Mouse (Mus musculus): ENCODE results near the gene Creb3l4. TPM values are rescaled to one million over a fixed set of nuclear protein-coding genes. Genes with fewer than 3 reads are reported as not detected.
A peak's percentile ranks its signal among the peaks of the same experiment; 100 is the strongest.
"Not testable (repeated sequence)": the region's sequence is repeated elsewhere in the genome, so short reads cannot be mapped to it uniquely, and the experiment has no call there.

Gene Creb3l4
- 0.37 and 0.47 TPM in 2 replicates for polyA plus RNA-seq (2015; fragmentation: Nextera tagmentation; extraction: Ambion mirVana)

- H3K27me3 ChIP-seq, result no peaks in the 10 kb centered on the region; the same call in 1 of the 2 replicates
- no peak for ATAC-seq (ENCODE audit: insufficient read depth)
- WGBS (ENCODE audit: insufficient replicate concordance), result 34% methylated on average over 19 of the region's 19 CpGs
- no peak within 1 kb of the TSS for H3K9ac ChIP-seq
- no peak within 1 kb of the TSS for H3K27ac ChIP-seq (replicated peaks)
- peak within 1 kb of the TSS; percentile 58 for H3K4me2 ChIP-seq
- peak within 1 kb of the TSS; percentile 26 for H3K4me3 ChIP-seq (replicated peaks)
- no peaks in the 10 kb centered on the region for H3K9me3 ChIP-seq (replicated peaks)
- H3K4me1 ChIP-seq (replicated peaks), result peaks cover 38% of the 10 kb centered on the region
- H3K36me3 ChIP-seq (replicated peaks), result no peaks in the 10 kb centered on the region
Measured at GRCm38 (mm10) chr3:90242984-90243775, at the start of gene Creb3l4. Gene Creb3l4 (minus strand): TSS chr3:90243512.

GRCm38 (mm10) chr3:90292345-90293275, 49.3 kb upstream of the Creb3l4 start, which contains the start of gene Gatad2b:
Gene Gatad2b (plus strand): TSS chr3:90293178.
- Histone ChIP-seq H3K9ac (peak within 1 kb of the TSS; percentile 95), H3K4me1 (replicated peaks) (peaks cover 44% of the 10 kb centered on the region), H3K4me2 (peak within 1 kb of the TSS; percentile 84), H3K27ac (replicated peaks) (peak within 1 kb of the TSS; percentile 94), H3K9me3 (replicated peaks) (no peaks in the 10 kb centered on the region), H3K36me3 (replicated peaks) (no peaks in the 10 kb centered on the region), H3K27me3 (no peaks in the 10 kb centered on the region), H3K4me3 (replicated peaks) (peak within 1 kb of the TSS; percentile 91)
- WGBS (ENCODE audit: insufficient replicate concordance), result under 1% methylated on average over 46 of the region's 47 CpGs
- peak; percentile 97 for ATAC-seq (ENCODE audit: insufficient read depth)

GRCm38 (mm10) chr3:90291982-90292344, 48.7 kb upstream of the Creb3l4 start:
- peak overlapping the region; percentile 84 for H3K4me2 ChIP-seq
- no peaks in the 10 kb centered on the region for H3K9me3 ChIP-seq (replicated peaks)
- peak overlapping the region; percentile 91 for H3K4me3 ChIP-seq (replicated peaks)
- 21% methylated on average over 2 of the region's 2 CpGs for WGBS (ENCODE audit: insufficient replicate concordance)
- peak overlapping the region; percentile 66 for H3K9ac ChIP-seq
- H3K27ac ChIP-seq (replicated peaks), result peak overlapping the region; percentile 91
- H3K27me3 ChIP-seq, result no peaks in the 10 kb centered on the region
- peaks cover 40% of the 10 kb centered on the region for H3K4me1 ChIP-seq (replicated peaks)
- no peaks in the 10 kb centered on the region for H3K36me3 ChIP-seq (replicated peaks)
- no peak for ATAC-seq (ENCODE audit: insufficient read depth)

GRCm38 (mm10) chr3:90290602-90291001, 47.3 kb upstream of the Creb3l4 start:
- H3K9me3 ChIP-seq (replicated peaks), result no peaks in the 10 kb centered on the region
- H3K4me3 ChIP-seq (replicated peaks), result no peak overlapping the region
- WGBS (ENCODE audit: insufficient replicate concordance), result 76% methylated on average over 1 of the region's 1 CpGs
- H3K9ac ChIP-seq, result no peak overlapping the region
- H3K4me1 ChIP-seq (replicated peaks), result peaks cover 29% of the 10 kb centered on the region
- no peaks in the 10 kb centered on the region for H3K27me3 ChIP-seq
- H3K36me3 ChIP-seq (replicated peaks), result no peaks in the 10 kb centered on the region
- no peak overlapping the region for H3K27ac ChIP-seq (replicated peaks)
- ATAC-seq (ENCODE audit: insufficient read depth), result no peak
- H3K4me2 ChIP-seq, result no peak overlapping the region

- 50% methylated on average over 3 of the region's 3 CpGs for WGBS (ENCODE audit: insufficient replicate concordance)
- ATAC-seq (ENCODE audit: insufficient read depth); H3K36me3 ChIP-seq (replicated peaks); H3K4me2 ChIP-seq; H3K27me3 ChIP-seq; H3K9me3 ChIP-seq (replicated peaks); H3K27ac ChIP-seq (replicated peaks); H3K9ac ChIP-seq; H3K4me3 ChIP-seq (replicated peaks): not testable (repeated sequence)
- peaks cover 17% of the 10 kb centered on the region for H3K4me1 ChIP-seq (replicated peaks)
Measured at GRCm38 (mm10) chr3:90289403-90289802, 46.1 kb upstream of the Creb3l4 start.

- Histone ChIP-seq H3K4me3 (replicated peaks) (no peak overlapping the region), H3K4me2 (no peak overlapping the region), H3K27ac (replicated peaks) (no peak overlapping the region), H3K27me3 (no peaks in the 10 kb centered on the region), H3K9ac (no peak overlapping the region), H3K36me3 (replicated peaks) (peaks cover 14% of the 10 kb centered on the region), H3K9me3 (replicated peaks) (no peaks in the 10 kb centered on the region), H3K4me1 (replicated peaks) (no peaks in the 10 kb centered on the region)
- no peak for ATAC-seq (ENCODE audit: insufficient read depth)
- 83% methylated on average over 2 of the region's 2 CpGs for WGBS (ENCODE audit: insufficient replicate concordance)
Measured at GRCm38 (mm10) chr3:90284150-90284549, 40.8 kb upstream of the Creb3l4 start.

GRCm38 (mm10) chr3:90280708-90281107, 37.4 kb upstream of the Creb3l4 start:
- Histone ChIP-seq H3K27ac (replicated peaks) (no peak overlapping the region), H3K4me1 (replicated peaks) (no peaks in the 10 kb centered on the region), H3K9ac (no peak overlapping the region), H3K27me3 (no peaks in the 10 kb centered on the region), H3K36me3 (replicated peaks) (peaks cover 39% of the 10 kb centered on the region), H3K4me2 (no peak overlapping the region), H3K9me3 (replicated peaks) (no peaks in the 10 kb centered on the region), H3K4me3 (replicated peaks) (no peak overlapping the region)
- 86% methylated on average over 9 of the region's 9 CpGs for WGBS (ENCODE audit: insufficient replicate concordance)
- ATAC-seq (ENCODE audit: insufficient read depth), result no peak

- H3K4me3 ChIP-seq (replicated peaks), result no peak overlapping the region
- no peaks in the 10 kb centered on the region for H3K27me3 ChIP-seq
- H3K27ac ChIP-seq (replicated peaks), result no peak overlapping the region
- no peak for ATAC-seq (ENCODE audit: insufficient read depth)
- H3K9me3 ChIP-seq (replicated peaks), result no peaks in the 10 kb centered on the region
- H3K36me3 ChIP-seq (replicated peaks), result peaks cover 43% of the 10 kb centered on the region
- H3K4me2 ChIP-seq, result no peak overlapping the region
- H3K9ac ChIP-seq, result no peak overlapping the region
- no peaks in the 10 kb centered on the region for H3K4me1 ChIP-seq (replicated peaks)
- WGBS (ENCODE audit: insufficient replicate concordance), result 80% methylated on average over 7 of the region's 7 CpGs
Measured at GRCm38 (mm10) chr3:90279743-90280142, 36.4 kb upstream of the Creb3l4 start.

- WGBS (ENCODE audit: insufficient replicate concordance), result 79% methylated on average over 9 of the region's 9 CpGs
- no peak for ATAC-seq (ENCODE audit: insufficient read depth)
- no peak overlapping the region for H3K4me3 ChIP-seq (replicated peaks)
- H3K9me3 ChIP-seq (replicated peaks), result no peaks in the 10 kb centered on the region
- no peaks in the 10 kb centered on the region for H3K27me3 ChIP-seq
- no peak overlapping the region for H3K27ac ChIP-seq (replicated peaks)
- H3K4me1 ChIP-seq (replicated peaks), result no peaks in the 10 kb centered on the region
- H3K9ac ChIP-seq, result no peak overlapping the region
- peaks cover 45% of the 10 kb centered on the region for H3K36me3 ChIP-seq (replicated peaks)
- no peak overlapping the region for H3K4me2 ChIP-seq
Measured at GRCm38 (mm10) chr3:90279216-90279615, 35.9 kb upstream of the Creb3l4 start.

GRCm38 (mm10) chr3:90278211-90278610, 34.9 kb upstream of the Creb3l4 start:
- H3K9me3 ChIP-seq (replicated peaks), result no peaks in the 10 kb centered on the region
- no peak for ATAC-seq (ENCODE audit: insufficient read depth)
- H3K36me3 ChIP-seq (replicated peaks), result peaks cover 54% of the 10 kb centered on the region
- 88% methylated on average over 10 of the region's 10 CpGs for WGBS (ENCODE audit: insufficient replicate concordance)
- no peaks in the 10 kb centered on the region for H3K27me3 ChIP-seq
- no peak overlapping the region for H3K9ac ChIP-seq
- no peak overlapping the region for H3K27ac ChIP-seq (replicated peaks)
- H3K4me1 ChIP-seq (replicated peaks), result no peaks in the 10 kb centered on the region
- H3K4me3 ChIP-seq (replicated peaks), result no peak overlapping the region
- no peak overlapping the region for H3K4me2 ChIP-seq

- 79% methylated on average over 9 of the region's 9 CpGs for WGBS (ENCODE audit: insufficient replicate concordance)
Measured at GRCm38 (mm10) chr3:90277793-90278192, 34.5 kb upstream of the Creb3l4 start.

More at GRCm38 (mm10) chr3:90277793-90278192, 34.5 kb upstream of the Creb3l4 start:
- H3K4me3 ChIP-seq (replicated peaks), result no peak overlapping the region
- no peak overlapping the region for H3K27ac ChIP-seq (replicated peaks)
- H3K9me3 ChIP-seq (replicated peaks), result no peaks in the 10 kb centered on the region
- H3K9ac ChIP-seq, result no peak overlapping the region
- no peaks in the 10 kb centered on the region for H3K27me3 ChIP-seq
- H3K4me1 ChIP-seq (replicated peaks), result no peaks in the 10 kb centered on the region
- peaks cover 58% of the 10 kb centered on the region for H3K36me3 ChIP-seq (replicated peaks)
- no peak overlapping the region for H3K4me2 ChIP-seq
- no peak for ATAC-seq (ENCODE audit: insufficient read depth)
